Mouse (Mus musculus) thymus, postnatal 4 days (tissue): Measurements from ENCODE around the gene Unc80.

Experiments used
- DNase-seq: peaks from one replicate; pipeline ENCODE4 v3.0.0; 2021

Unc80 gene

DNA sequence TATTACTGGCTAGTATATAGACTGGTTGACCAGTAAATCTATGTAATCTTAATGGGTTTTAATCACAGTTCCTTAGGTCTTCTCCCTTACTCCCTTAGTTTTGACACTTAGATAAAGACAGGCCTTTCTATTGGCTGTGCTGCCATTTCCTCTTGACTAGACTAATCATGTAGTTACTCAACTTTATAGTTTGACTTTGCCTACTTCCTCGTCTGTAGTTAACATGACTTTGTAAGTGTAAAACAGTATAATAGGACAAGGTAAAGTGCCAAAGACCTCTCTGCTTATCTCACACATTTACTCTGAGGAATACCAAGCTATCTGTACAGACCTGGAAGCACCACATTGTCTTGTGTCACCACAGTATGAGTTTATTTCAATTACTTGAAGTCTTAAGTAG lies 262.4 kb downstream of the Unc80 start:
- no peak for DNase-seq
